Mouse (Mus musculus) right cerebral cortex, postnatal 10 days (tissue): ENCODE results near the gene Sdf2l1.

ENCODE experiments used
- DNase-seq, 2 experiments: peaks; one replicate each; pipeline ENCODE4 v3.0.0; 2021; ENCODE audit warnings: low spot score in 2 of 2

Gene Sdf2l1

GRCm38 (mm10) chr16:17124119-17124870, 7.9 kb downstream of the Sdf2l1 start:
- no peak for DNase-seq

- DNase-seq, result no peak
Observed at GRCm38 (mm10) chr16:17121569-17121968, 10.6 kb downstream of the Sdf2l1 start.

DNA sequence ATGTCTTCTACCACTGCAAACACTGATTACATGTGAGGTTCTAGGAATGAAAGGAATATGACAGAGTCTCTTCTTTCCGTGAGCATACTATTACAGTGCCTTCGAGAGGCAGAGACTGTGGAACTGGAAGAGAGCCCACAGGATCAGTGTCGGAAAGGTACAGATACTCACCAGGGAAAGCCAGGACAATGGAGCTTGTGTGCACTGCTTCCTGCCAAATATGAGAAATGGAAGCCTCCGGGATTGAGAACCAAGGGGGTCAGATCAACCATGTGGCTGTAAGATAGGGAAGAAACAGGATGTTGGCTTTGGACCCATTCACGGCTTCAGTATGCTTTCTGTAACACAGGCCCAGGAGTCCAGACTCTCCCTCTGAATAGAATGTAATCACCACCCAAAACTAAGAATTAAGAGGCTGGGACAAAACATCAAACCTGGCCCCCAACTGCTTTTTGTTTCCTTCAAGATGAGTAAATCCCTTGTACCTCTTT, 14.8 kb downstream of the Sdf2l1 start:
- DNase-seq, result no peak

DNA sequence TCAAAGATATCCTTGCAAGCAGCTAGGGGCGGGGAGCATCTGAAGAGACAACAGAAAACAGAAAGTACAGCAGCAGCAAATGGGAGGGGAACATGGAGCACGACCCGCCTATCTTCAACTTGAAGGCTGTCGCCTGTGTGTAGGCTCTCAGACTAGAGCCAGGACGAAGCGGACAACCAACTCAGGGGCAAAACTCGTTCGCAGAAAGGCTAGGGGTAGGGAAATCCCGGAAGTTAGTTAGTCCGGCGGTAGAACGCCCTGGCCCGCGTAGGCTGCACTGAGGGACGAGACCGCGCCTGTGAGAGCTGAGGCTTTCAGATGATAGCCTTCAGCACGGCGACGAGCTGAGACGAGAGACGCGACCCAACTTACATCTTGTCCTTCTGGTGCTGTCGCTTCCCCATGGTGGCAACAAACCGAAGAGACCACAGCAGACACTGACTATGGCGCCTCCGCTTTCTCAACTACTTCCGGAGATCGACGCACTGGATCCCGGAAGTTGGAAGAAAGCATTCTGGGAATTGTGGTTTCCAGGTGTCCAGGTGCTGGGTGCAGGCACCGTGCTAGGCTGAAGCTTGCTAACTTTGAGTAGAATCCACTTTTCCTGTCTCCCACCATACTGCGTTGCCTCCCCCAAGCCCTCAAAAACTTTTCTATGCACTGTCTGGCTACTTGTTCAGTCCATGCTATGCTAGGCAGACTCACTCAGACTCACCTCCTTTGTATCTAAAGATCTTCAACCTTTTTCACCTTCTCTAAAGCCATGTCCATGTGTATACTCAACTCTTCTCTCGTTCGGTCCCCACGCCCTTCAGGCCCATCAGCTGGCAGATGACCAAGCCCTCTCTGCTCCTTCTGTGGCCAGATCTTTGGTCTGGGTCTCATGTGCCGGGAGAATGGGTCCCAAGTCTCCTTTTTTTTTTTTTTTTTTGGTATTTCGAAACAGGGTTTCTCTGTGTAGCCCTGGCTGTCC, 21.1 kb downstream of the Sdf2l1 start, which contains the start of gene Ppil2:
Ppil2 (minus strand) TSS at position 487 of the 973 bp plus-strand sequence.
- peak; percentile 79 to 87 for DNase-seq

GRCm38 (mm10) chr16:17104600-17104999, 27.6 kb downstream of the Sdf2l1 start:
- DNase-seq, result no peak

- DNase-seq, result peak in 1 of 2 experiments; percentile 58
Observed at GRCm38 (mm10) chr16:17102630-17103220, 29.5 kb downstream of the Sdf2l1 start.

DNA sequence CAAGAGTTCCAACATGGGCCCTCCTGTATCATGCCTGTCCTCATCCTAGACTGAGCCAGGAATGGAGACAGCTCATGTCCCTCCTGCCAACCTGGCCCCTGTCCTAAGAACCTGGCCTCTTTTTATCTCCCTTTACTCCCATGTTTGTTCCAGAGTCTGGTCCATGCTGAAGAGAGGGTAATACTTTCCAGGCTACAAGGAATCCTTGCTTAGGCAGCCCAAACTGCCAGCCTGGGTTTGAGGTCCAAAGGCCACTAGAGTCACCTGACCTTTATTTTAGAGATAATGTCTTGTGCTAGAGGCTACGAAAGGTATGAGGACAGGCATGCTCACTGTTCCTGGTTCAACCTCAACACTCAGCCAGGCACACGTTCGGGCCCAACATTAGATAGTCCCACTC, 35.2 kb downstream of the Sdf2l1 start:
- no peak for DNase-seq

DNA sequence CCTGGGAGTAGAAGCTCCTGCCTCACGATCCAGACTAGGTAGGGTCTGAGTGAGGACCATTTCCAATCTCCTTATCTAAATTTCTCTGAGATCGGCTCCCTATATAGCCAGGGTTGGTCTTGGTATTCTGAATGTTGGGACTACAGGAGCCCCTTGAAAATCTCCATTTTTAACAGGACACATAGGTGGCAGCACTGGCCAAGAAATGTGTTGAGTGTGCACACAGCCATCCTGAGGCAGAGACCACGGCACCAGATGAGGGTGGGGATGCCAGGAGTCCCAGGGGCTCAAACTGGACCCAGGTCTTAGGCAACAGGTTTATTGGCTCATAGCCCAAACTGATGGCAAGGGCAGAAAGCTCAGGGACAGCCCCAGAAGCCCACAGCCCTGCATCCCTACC, 43.8 kb downstream of the Sdf2l1 start:
- no peak for DNase-seq

- DNase-seq, result no peak
Observed at GRCm38 (mm10) chr16:17086669-17087193, 45.5 kb downstream of the Sdf2l1 start.

DNA sequence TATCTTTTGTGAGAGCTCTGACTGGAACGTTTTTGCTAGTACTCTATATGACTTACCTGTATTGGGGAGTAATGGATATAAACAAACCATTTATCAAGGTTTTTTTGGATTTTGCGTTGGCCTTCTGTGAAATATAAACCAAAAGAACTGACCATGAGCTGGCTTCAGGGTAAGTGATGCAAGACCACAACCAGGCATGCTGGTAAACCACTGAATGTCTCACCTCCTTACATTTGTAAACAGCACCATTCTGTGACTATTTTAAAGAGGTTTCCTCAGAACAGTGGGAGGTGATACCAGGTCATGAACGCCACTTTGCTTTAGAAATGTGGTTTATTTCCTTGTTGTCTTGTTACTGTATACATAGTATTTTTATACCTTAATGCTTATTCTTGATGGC, 45.9 kb downstream of the Sdf2l1 start:
- DNase-seq, result no peak

DNA sequence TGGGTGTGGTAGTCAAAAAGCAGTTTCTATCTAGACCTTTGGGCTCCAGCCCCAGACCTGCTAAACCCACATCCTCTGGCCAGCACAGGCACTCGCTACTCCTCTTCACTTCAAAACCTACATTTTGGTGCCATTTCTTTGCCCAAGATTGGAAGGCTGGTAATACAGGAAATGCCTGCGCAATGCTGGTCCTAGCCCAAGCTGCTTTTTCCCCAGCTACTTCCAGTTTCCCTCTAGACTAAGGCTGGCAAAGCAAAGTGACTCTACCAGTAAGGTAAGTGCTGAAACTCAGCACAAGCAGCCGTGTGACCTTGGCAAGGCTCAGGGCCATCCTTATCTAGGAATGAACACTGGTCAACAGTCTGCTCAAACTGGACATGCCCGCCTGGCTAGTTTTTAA, 46.5 kb downstream of the Sdf2l1 start:
- DNase-seq, result no peak

GRCm38 (mm10) chr16:17082121-17082792, 49.9 kb downstream of the Sdf2l1 start:
- no peak for DNase-seq
